Mouse (Mus musculus): ENCODE measurements around the gene St3gal6.
"Not testable (repeated sequence)": the region's sequence is repeated elsewhere in the genome, so short reads cannot be mapped to it uniquely, and the experiment has no call there.

The St3gal6 gene

DNA sequence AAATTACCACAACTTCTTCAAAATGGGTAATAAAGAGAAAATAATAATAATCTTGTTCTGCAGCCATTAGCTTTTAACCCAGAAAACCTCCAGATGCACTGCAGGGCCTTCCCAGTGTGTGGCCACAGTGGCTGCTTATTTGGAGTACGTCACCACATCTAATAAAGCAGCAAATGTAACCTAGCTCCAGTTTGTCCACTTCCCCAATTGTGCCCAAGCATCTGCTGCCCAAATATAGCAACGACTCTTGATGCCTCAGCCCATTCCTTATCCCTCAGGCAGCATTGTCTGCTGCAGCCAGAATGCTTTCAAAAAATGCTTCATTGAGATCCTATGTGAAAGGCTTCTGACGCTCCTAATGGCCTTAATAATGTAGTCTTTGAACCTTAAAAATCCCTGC, 49.2 kb downstream of the St3gal6 start:
- no peak for DNase-seq

DNA sequence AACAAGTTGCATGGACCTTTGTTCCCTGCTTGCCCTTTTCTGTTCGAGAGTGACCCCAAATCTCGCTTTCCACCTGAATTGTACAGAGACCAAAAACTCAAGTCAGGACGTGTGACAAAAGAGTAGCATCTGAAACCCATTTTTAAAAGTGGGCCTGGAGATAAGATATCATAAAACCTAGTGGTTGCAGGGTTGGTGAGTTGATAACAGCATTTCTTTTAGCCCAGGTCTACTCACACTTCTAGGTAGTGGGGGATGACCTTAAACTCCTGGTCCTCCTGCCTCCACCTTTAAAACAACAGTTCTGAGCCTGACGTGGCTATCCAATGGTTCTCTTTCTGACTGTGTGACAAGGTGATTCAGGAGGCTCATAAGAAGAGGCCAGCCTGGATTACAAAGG, 53.2 kb downstream of the St3gal6 start:
- DNase-seq = no peak

DNA sequence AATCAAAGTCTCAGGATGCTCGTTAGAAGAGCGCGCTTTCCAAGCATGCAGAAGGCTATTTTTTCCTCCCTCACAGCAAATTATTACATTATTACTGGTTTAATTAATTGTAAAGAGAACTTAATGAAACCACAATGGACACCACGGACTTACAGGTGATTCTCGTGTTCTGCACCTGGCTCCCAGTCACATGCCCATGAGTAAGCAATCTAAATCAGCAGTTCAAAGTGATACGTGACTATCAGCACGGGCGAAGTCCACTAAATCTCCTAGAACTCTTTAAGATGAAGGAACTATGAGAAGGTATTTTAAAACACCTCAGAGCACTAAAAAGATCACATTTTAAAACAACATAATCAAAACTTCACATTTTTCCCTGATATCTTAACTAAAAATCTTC, 54.0 kb downstream of the St3gal6 start:
- no peak for DNase-seq

DNA sequence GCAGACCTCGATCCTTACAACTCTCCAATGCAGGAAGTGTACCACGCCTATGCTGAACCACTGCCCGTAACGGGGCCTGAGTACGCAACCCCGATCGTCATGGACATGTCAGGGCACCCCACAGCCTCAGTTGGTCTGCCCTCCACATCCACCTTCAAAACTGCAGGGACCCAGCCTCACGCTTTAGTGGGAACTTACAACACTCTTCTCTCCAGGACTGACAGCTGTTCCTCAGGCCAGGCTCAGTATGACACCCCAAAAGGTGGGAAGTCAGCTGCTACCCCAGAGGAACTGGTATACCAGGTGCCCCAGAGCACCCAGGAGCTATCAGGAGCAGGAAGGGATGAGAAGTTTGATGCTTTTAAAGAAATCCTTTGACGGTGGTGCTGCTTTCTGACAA, 58.6 kb downstream of the St3gal6 start:
- DNase-seq = no peak

DNA sequence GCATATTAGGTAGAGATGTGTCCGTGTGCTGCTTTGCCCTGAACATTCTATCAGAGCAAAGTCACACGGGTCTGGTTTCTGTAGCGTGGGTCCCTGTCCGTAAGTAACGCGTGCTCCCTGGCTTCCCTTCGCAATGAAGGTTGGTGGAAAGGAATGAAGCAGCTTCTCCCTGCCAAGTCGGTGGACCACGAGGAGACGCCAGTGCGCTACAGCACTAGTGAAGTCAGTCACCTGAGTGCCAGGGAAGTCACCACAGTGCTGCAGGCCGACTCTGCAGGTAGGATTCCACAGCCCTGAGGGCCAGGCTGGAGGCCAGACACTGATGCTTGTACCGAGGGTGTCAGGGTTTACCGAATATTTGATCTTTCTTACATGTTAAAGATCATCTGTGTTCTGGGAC, 60.0 kb downstream of the St3gal6 start:
- no peak for DNase-seq

DNA sequence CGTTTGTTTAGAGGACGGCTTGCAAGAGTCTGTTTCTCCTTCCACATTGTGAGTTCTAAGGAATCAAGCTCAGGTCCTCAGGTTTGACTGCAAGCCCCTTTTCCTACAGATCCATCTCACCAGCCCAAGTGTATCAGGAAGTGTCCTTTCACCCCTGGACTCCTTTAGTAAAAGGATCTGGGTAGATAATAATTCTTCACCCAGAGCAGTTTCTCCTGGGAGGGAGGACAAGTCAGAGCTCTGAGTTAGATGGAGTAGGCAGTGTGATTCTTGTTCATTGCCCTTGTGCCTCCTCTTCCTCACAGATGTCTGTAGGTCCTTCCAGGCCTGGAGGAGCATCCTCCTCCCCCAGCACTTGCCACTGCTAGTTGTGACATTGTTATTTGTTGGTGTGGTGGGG, 61.5 kb downstream of the St3gal6 start:
- DNase-seq = no peak

DNA sequence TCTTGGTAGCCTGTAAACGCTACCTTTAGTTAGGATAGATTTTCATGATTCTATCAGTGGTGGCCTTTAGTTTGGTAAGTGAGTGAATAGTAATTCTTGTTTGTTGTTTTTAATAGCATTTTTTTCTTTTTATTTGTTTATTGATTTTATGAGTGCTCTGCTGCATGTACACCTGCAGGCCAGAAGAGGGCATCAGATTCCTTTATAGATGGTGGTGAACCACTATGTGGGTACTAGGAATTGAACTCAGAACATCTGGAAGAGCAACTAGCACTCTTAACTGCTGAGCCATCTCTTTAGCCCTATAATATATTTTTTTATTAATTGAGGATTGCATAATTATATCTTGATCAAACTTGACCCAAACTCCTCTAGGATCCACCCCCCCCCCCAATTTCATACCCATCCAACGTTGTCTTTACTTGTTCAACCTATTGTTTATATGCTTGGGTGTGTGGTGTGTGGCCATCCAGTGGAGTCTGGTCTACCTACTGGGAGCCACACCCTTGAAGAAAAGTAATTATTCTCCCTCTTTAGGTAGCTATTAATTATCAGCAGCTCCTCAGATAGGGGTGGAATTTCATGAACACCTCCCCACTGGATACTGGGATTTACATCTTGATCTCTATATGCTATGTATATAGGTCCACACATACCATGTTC, 62.1 kb downstream of the St3gal6 start:
- no peak for DNase-seq

DNA sequence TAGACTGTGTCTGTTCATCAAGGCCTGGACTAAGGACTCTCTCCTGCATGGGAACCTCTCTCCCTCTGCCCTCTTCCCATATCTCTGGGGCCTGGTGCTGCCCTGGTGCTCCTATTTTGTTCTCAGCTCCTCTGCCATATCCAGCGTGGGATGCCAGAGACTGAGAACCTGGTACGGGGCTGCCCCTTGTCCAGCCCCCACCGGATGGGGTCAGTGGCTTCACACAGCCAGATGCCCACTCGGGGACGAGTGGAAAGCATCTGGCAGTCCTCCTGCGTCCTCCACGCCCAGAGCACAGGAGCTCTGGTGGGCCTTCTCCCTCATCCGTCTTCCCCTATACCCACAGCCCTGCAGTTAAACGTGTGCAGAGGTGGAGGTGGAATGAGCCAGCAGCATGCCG, 63.7 kb downstream of the St3gal6 start:
- DNase-seq = no peak

DNA sequence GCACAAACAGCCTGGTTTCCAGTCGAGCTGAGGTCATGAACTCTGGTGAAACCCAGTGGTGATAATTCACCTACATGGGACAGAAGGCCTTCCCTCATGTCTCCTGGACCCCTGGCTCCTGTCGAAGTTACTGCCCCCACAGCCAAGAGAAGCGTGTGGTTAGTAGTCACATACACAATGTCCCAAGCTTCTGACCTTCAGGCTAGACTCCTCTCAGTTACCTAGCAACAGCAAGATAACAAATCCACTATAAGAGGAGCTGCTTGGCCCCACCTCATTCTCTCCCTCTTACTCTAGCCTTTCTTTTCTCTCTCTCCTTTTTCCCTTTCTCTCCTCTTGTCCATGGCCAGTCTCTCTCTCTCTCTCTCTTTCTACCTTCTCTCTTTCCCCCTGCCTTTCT, 64.1 kb downstream of the St3gal6 start:
- not testable (repeated sequence) for DNase-seq

DNA sequence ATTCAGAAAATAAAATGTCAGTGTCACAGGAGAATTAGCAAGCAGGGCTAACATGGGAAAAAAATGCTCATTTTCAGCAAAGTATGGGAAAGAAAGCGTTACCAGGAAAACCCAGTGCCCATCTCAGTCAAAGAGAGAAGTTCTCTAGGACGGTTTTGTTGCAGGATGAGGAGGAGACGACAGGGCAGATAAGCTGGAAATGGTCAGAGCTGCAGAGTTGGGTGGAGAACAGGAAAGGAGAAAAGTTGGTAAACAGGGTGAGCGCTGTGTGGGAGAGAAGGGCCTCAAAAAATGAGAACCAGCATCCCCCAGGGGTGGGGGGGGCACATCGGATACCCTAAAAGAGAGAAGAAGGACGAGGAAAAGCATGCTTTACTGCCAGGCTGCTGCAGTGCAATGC, 67.1 kb downstream of the St3gal6 start:
- DNase-seq = no peak

DNA sequence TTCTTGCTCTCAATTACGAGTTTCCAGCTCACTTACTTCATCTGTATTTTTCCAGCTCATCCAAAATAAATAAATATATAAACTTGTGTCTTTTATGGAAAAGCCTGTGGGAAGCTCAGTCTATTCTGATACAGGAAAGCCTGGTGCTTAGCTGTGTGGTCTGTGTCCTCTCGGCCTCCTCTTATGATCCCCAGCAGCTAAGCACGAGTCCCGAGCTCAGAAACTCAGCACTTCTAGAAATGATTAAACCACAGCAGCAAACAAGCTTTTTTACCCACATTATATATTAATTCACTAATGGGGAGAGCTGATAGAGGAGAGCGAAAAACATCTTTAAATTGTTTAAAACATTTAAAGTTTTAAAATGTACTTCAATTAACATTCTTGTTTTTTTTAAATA, 67.6 kb downstream of the St3gal6 start:
- DNase-seq = no peak

DNA sequence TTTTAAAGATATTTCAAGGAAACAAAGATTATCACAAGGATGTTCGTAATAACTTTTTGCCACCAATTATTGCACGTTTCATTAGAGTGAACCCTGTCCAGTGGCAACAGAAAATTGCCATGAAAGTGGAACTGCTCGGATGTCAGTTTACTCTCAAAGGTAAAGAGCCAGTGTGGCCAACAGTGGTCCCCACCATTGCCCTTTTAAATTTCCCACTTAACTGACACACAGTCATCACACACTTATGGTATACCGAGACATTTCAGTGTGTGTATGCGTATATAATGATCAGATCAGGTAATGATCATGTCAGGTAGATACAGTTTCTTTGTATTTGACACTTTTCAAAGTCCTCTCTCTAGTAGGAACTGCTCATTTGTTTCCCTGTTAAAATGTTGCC, 68.9 kb downstream of the St3gal6 start:
- DNase-seq = no peak

DNA sequence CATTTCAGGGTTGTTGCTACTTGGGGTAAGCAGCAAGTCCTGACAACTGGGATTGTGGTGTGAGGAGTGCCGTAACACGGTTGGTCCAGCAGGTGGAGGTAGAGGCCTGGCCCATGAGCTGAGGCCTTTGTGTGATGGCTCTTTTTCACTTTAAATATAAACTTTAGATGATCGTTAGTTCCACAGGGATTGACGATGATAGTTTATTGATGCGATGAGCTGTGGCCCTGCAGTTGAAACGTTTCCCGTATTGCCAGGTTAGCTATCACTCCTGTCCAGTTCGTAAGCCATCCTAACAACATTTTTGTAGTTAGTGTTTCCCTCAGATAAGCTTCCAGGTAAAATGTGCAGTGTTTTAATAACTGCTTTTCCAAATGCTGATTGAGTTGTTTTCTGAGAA, 69.4 kb downstream of the St3gal6 start:
- peak; percentile 5 for DNase-seq

DNA sequence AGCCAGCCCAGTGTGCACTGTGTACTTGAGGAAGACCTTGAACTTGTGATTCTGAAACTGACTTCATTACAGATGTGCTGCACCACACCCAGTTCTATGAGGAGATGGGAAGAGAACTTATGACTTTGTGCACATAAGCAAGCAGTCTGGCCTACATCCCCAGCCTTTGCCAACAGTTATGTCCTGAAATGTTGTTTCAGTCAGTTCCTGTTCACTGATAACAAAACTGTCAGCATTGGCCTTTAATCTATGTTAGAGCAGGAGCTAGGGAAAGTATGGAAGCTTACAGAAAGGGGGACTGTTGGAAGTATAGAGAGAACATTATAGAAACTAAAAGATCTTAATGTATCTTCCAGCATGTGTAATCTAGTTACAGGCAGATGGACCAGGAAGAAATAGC, 70.2 kb downstream of the St3gal6 start:
- no peak for DNase-seq

DNA sequence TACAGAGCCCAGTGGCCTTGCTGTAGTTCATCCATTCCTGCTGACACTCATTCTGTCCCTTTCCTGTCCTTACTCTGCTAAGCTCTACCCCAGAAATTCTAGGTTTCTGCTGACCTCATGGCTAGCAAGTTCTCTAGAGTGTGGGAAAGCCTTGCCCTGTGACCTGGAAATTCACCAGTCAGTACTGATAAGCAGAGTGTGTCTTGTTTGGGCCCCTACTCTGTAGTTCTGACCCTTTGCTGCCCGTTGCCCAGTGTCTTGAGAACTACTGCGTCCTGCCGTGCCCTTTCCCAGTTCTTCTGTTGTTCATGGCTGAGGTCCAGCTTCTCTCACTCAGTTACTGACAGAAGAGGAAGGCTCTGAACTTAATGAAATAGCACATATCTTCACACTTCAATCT, 70.9 kb downstream of the St3gal6 start:
- no peak for DNase-seq

DNA sequence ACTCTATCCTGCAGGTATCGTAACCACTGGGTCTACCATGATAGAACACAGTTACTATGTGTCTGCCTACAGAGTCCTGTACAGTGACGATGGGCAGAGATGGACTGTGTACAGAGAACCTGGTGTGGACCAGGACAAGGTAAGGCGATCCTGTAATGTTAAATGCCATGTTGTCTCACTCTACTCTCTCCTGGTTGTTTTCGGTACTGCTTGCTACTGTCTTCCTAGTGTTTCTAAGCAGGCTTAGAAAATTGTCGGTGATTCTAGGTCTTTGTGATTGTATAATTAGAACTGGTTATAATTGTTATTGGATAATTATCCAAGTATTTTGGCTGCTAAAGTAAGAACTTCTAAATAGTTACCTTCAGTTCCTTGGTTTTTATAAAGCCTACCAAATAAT, 72.4 kb downstream of the St3gal6 start:
- no peak for DNase-seq

DNA sequence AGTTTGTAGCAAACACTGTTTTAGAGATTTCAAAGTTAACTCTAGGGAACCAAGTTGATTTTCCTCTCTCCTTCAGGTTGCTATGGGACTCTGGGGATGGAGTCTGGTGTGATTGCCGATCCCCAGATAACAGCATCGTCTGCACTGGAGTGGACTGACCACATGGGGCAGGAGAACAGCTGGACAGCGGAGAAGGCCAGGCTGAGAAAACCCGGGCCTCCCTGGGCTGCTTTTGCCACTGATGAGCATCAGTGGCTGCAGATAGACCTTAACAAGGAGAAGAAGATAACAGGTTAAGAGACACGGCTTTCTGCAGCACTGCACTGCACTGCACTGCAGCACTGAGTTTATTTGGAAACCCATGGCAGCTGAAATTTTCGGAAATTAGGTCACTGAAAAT, 73.4 kb downstream of the St3gal6 start:
- DNase-seq = no peak

DNA sequence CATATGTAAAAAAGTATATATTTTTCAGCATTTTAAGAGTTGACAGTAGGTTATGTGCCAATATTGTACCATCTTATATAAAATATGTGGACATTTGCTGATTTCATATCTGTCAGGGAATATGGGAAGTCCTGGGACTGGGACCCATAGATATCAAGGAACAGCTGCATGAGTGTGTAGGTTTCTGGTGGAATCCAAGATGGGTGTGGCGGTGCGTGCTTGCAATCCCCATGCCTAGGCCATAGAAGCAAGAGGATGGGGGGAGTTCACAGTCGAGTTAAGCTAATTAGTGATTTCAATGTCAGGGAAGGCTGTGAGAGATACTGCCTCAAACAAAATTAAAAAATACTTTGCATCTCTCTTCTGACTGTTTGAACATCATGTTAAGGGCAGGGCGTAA, 75.0 kb downstream of the St3gal6 start:
- DNase-seq = no peak

DNA sequence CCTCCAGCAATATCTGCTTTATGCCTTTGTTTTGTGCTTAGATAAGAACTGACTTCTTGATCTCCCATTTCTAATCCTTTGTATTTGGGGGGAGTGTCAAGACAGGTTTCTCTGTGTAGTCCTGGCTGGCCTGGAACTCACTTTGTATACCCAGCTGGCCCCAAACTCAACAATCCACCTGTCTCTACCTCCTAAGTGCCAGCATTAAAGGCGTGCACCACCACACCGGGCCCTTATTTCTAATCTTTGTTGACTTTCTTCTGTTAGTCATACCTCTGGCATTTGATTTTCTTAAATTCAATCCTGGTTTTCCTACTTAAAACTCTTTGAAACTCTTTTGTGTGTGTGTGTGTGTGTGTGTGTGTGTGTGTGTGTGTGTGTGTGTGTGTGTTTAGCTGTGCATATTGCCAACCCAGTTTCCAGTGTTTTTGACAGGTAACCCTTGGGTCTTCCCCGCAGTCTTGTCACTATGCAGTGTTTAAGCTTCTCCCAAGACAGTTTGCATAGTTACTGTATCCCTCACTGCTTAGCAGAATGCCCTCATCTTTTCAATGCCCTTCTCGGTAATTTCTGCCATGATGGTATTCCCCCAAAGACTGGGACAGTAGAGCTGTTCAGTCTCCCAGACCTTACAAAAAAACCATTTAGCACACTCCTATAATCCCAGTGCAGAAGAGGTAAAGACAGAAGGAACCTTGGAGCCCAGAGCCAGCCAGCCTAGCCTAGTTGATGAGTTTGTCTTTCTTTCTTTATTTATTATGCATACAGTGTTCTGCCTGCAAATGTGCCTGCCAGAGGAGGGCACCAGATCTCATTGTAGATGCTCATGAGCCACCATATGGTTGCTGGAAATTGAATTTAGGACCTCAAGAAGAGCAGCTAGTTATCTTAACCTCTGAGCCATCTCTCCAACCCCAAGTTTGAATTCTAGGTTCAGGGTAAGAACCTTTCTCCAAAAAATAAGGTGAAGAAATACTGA, 77.5 kb downstream of the St3gal6 start:
- no peak for DNase-seq

DNA sequence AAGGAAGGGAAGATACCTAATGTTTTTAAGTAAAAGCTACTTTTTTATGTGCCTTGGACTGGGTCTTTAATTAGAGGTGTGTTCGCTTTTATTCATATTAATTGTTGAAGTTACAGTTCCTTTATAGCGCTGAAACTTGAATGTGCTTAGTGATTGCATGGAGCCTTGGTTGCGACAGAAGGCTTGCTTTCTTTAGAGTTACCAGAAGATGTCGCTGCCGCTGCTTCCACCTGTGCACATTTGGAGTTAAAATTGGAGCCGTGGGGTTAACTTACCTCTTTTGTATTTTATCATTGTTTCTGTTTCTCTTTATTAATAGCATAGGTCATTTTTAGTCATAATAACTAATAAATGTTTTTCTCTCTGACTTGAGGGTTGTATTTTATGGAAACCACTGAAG, 79.3 kb downstream of the St3gal6 start:
- no peak for DNase-seq

DNA sequence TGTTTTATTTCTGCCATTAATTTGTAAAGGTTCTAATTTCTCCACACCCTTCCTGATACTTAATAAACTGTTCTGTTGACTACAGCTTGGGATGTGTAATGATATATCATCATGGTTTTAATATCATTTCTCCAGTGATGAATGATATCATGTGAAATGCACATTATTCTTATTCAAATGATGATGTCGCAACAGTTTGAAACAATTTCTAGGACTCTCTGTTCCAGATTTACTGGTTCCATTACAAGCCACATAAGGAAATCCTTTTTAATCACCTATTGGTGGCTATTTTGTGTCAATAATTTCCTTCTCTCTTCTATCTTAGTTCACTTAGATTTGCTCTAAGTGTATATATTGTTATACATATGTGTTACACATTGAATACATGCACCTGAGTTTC, 91.7 kb downstream of the St3gal6 start:
- no peak for DNase-seq

DNA sequence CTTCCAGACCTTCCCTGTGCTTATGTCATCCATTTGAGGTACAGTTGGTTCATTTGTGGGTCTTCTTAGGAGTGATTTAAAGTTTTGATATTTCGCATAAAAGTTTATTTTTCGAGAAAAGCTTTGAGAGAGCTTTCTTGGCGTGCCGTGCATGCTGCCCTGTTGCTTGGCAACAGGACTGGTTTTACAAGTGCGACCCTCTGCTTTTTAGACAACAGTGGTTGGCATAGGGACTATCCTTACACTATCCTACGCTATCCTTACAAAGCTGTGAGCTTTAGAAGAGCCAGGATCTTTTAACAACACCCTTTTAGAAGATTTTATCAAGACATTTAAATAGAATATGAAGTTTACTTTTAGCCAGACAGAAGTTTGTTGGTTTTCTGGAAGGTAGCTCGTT, 93.8 kb downstream of the St3gal6 start:
- no peak for DNase-seq

DNA sequence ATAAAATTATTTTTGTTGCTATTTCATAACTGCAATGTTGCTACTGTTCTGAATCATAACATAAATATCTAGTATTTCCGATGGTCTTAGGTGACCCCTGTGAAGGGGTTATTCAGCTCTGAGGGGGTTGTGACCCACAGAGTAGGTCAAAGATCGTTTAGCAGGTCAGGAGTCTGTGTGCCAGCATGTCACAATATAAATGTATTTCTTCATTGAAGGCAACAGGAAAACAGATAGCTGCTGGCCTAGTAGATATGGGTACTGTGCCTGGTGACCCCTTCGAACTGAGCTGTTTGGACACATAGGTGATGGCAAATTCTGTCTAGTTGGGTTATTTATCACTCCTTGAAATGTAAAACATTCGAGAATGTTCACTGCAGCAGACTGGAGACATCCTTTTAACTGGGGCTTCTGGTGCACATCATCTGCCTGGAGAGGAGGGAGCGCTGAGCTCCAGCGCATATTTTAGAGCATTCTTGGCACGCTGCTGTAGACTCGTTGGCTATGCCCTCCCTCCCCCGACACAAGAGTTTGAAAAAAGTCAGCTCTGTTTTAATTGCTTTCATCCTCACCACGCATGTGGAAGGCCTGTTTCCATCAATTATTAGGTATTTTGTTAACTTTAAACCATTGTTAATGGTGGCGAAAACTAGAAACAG, 102.2 kb downstream of the St3gal6 start:
- no peak for DNase-seq
